Mouse (Mus musculus) frontal cortex, adult (tissue): Measurements from ENCODE around the gene Spink4.

Source experiments
- ATAC-seq: cut with Nextera tagmentation; 2 replicates; pipeline ENCODE4 v1.9.2; 2017; ENCODE audit warnings: mild to moderate bottlenecking, moderate library complexity, mixed read lengths; ENCODE audit not compliant: low TSS enrichment

Gene Spink4

DNA sequence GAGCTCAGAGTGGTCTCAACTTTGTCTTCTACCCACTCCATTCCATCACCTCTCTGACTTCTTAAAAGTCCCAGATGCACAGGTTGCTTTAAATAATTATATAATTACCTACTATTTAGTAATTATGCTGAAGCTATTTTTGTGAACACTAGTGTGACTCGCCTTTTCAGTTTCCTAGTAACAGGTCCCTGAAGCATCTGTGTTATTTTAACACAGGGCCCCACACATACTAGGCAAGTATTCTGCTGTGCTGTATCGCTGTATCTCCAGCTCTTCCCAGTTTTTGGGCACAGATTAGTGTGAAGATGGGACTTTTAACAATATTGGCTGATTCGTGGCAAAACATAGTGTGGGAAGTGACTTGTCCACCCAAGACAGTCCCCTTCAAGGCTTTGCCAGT is 43.7 kb downstream of the Spink4 start:
- ATAC-seq, result no peak

DNA sequence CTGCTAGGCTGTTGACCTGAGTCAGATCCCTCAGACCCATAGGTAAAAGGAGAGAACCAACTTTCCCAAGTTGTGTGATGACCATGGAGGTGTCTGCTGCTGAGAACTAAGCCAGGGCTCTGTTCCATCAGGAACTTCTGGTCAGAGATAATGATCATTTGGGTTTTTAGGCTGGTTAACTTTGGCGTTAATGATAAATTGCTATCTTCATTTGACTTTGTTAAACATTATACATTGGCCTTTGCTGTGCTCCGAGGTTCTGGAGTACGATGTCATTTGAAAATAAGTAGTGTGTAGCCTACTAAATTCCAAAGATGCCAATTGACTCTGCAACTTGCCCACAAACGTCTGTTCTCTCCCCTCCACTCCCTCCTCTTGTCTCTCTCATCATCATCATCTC is 49.3 kb downstream of the Spink4 start:
- ATAC-seq, result no peak

DNA sequence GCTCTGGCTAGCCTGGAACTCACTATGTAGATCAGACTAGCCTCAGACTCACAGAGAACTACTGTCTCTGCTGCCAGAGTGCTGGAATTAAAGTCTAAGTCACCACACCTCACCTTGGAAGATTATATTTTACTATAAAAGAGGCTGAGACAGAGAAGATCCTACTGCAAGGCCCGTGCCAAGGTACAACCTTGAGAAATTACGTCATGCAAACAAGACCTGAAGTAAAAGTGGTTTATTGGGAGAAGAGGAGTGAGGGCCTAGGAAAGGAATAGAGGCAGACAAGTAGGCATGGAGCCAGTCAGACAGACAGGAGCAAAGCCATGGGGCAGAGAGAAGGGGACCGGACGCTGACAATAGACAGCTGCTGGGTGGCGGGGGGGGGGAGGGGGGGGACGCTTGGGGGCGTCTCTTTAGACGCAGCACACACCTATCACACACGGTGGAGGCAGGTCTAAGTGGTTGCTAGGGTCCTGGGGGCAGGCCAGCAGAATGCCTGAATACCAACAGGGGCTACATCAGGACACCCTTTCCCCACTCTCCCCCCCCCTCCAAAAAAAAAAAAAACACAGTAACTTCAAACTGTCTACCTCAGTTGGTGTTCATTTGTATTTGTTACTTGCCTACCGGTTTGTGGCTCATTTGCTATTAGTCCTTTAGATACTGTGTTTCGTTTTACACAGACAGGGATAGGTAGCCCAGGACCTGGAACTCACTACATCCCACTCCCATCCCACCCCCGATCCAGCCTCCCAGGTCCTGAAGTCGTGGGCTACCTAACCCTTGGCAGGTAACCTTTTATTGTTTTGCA is 50.1 kb downstream of the Spink4 start:
- peak; percentile 1; the same call in 1 of the 2 replicates for ATAC-seq

- peak; percentile 41; the same call in 1 of the 2 replicates for ATAC-seq
Measured at GRCm38 (mm10) chr4:40970592-40970841, 50.7 kb downstream of the Spink4 start.

GRCm38 (mm10) chr4:40970842-40971701 is 51.2 kb downstream of the Spink4 start, which contains the start of gene Nfx1:
TSS of gene Nfx1 (plus strand) at chr4:40970906.
- peak; percentile 89 for ATAC-seq

GRCm38 (mm10) chr4:40971744-40972143 is 51.9 kb downstream of the Spink4 start:
- no peak for ATAC-seq

DNA sequence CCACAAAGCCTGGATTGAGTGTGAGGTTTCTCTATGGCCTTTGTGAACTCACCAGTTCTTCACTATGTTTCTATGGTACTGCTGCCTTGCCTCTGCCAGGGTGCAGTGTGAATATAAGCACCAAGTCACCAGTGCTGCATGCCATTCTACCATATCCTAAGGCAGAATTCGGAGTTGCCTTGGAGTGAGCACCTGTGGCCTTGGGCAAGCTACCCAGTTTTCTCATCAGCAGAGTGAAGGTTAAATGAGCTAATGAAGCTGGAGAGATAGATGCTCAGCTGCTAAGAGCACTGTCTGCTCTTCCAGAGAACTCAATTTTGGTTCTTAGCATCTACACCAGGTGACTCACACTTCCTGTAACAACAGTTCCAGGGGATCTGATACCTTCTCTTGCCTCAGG is 54.2 kb downstream of the Spink4 start:
- ATAC-seq, result no peak

- ATAC-seq, result no peak
Measured at GRCm38 (mm10) chr4:40975678-40976077, 55.8 kb downstream of the Spink4 start.

GRCm38 (mm10) chr4:40976651-40977050 is 56.8 kb downstream of the Spink4 start:
- ATAC-seq, result no peak

DNA sequence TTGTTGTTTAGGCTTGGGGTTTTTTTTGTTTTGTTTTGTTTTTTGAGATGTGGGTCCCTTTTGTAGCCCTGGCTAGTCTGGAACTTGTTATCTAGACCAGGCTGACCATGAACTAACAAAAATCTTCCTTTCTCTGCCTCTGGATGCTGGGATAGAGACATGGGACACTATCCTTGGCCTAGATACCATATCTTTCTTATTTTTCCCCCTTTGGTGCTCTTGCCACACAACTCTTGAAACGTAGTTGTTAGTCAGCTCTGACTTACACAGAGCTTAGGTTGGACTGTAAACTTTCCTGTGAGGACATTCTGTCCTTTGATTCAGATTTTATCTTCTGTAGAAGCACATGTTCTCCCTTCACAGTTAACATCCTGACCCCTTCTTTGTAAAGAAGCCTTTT is 59.6 kb downstream of the Spink4 start:
- no peak for ATAC-seq
